Mouse (Mus musculus) cerebellum, adult 9-10 months (tissue): ENCODE results near the gene Cbx1.
"Not testable (repeated sequence)": the region's sequence is repeated elsewhere in the genome, so short reads cannot be mapped to it uniquely, and the experiment has no call there.

Experiments used
- DNase-seq: peaks from one replicate; pipeline ENCODE4 v3.0.0; 2022

The Cbx1 gene

DNA sequence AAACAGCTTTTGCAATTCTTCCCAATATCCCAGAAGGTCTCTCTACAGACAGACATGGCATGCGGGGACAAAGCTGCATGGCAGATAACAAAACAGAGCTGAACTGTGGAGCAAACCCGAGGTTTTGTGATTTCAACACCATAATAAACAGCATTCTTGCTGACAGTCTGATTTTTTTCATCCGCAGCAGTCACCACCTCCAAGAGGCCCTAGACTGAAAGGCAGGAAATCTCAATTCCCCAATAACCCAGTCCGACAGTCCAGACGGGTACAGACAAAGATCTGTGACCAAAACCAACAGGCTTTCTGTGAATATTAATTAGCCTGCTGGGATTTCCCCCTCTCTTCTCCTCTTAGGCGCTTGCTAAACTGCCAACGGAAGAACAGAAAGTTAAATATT is 13.3 kb upstream of the Cbx1 start:
- DNase-seq = no peak

DNA sequence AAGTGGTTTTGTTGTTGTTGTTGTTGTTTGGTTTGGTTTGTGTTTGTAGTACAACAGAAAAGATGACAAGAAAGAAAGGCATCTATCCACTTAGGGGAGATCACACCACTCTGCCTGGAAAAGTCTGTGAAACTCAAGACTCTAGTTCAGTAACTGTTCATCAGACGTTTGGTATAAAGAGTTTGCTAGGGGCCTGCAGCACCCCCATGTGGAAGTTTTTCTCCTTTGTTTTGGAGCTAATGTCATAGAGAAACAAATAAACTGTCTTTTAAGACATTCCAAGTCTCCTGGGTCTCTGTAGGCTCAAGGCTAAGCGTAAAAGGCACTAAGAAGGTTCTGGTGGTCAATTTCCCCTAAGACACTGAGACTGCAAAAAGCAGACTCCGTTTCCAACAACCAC is 12.9 kb upstream of the Cbx1 start:
- DNase-seq = no peak

DNA sequence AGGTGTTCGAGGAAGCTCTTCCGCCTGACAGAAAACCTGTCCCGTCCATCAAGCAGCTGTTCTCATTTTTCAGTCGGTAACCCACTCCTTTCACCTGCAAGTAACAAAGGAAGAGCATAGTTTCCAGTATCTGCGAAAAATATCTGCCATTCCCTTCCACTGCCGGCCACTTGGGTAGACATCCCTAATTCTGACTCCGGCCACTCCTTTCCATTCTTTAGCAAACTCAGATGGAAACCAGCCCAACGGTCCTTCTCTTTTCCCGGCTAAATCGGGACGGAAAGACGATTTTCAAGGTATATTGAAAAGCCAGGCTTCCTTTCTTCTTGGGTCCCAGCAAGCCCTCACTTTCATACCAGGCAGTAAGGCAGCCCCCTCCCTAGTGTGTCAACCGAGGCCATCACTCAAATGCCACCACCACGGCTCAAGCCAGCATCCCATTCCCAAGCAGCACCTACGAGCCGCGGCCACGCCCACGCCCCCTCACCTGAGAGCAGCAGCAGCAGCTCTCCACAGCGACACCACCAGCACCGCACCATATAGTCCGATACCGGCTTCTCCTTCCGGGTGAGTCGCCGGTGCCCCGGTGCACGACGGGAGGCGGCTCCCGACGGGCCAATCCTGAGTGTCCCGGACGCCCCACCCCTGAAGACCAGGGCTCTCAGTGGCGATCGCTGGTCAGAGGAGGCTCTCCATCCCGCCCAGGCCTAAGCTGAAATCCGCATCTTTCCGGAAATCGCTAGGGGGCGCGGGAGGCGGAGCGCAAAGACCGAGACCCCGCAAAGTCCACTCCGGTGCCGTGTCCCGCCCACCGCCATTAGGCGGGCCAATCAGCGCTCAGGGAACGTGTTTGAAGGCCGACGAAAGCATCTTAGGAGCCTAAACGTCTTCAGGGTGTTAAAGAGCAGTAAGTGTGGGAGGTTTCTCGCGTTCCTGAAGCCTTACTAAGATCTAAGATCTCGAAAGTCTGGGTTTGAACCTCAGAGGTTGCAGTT is 11.7 kb upstream of the Cbx1 start, which contains the start of gene Snx11:
Snx11 (minus strand) TSS at position 592 of the 995 bp plus-strand sequence.
- DNase-seq = peak; percentile 100

DNA sequence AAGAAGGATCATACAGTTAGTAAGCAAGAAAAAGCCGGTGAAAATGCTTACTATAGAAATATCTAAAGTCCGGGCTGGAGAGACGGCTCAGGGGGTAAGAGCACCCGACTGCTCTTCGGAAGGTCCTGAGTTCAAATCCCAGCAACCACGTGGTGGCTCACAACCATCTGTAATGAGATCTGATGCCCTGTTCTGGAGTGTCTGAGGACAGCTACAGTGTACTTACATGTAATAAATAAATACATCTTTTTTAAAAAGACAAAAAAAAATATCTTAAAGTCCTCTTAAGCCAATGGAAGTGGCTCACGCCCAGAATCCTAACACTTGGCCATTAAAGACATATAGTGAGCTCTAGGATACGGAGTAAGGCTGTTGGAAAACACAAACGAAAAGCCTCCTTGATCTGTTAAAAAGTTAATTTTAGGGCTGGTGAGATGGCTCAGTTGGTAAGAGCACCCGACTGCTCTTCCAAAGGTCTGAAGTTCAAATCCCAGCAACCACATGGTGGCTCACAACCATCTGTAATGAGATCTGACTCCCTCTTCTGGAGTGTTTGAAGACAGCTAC is 10.8 kb upstream of the Cbx1 start:
- not testable (repeated sequence) for DNase-seq

DNA sequence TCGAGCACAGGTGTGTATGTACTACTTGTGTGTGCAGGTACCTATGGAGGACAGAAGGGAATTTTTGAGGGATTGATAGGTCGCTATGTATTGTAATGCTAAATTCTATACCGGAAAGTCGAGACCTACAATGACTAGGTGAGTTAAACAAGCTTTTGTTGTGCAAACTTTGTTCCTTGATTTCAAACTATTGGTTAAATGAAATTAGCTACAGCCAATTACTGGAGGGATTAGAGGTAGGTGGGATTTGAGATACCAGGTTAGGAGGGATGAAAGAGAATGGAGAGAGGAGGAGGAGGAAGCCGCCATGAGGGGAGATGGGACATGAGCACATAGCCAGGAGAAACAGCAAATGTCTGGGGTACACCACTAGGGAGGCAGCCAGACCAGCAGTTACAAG is 8.6 kb upstream of the Cbx1 start:
- no peak for DNase-seq

DNA sequence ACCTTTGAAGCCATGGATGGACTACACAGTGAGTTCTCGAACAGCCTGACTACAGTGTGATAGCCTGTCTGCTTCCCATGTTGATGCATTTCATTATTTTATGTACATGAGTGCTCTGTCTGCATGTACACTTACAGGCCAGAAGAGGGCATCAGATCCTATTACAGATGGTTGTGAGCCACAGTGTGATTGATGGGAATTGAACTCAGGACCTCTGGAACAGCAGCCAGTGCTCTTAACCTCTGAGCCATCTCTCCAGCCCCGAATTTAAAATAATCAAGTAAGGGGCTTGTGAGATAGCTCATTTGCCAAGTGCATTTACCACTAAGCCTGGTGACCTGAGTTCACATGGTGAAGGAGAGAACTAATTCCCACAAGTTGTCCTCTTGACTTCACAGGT is 7.5 kb upstream of the Cbx1 start:
- no peak for DNase-seq

DNA sequence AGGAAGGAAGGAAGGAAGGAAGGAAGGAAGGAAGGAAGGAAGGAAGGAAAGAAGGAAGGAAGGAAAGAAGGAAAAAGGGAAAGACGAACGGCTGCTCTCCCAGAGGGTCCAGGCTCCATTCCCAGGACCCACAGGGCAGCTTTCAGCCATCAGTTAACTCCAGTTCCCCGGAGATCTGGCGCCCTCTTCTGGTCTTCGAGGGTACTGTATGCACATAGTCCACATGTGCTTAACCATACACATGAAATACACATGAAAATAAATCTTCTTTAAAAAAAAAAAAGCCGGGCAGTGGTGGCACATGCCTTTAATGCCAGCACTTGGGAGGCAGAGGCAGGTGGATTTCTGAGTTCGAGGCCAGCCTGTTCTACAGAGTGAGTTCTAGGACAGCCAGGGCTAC is 4.1 kb upstream of the Cbx1 start:
- peak; percentile 69 for DNase-seq

DNA sequence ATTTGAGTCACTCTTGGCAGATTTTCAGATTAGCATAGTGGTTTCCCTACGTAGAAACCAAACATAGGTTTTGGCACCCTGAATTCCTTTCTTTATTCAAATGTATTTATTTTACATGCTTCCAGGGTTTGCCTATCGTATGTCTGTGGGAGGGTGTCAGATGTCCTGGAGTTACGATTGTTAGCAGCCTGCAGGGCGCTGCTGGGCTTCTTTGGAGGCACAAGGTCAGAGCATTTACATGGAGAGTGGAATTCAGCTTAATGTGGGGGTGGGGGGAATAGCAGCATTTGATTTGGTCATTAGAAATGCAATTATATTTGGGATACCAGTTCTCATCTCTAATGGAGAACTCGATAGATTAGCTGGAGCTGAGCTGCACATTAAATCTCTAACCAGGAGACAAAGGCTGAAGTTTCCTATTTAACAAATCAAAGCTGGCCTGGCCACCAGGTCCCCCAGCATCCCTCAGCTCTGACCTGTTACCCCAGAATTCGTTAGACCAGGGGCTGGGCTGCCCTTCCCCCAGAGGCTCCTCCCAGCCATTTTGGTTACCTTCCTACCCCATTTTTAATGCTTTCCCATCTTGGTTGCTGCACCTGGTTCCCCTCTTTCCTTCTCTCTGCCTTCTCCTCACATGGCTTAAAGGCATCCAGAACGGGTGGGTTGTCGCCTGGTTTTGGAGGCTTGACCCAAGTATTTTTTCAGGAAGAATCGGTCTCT is 2.0 kb upstream of the Cbx1 start:
- no peak for DNase-seq

DNA sequence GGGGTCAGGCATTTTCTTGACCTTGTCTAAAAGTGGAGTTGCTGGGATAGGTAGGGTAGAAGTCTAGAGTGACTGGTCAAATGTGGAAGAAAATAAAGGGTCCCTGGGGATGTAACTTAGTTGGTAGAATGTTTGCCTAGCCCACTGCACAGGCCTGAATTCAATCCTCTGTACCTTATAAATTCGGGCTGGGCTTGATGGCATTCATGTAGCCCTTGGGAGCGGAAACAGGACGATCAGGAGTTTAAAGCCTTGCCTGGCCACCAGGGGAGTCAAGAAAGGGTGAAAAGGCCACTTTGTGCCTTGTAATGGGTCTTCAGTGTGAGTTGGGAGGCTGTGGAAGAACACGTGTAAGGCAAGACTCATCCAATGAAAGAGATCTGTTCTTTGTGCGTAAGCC is 1.1 kb downstream of the Cbx1 start:
- no peak for DNase-seq

DNA sequence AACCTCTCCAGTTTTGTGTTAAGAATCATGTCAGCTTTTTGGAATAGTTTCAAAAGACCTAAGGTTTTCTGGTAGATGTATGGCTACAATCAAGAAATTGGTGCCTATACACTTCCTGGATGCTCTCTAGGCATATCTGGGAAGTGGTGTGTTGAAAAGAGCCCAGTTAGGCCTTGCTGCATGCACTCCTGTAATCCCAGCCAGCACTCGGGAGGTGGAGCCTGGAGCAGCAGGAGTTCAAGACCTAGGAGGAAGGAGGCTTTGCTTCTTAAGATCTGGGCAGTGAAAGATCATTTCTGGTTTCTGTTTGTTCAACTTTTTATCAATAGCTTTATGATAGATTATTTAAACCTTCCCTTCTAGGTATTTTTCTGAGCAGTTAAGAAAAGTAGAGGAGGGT is 1.8 kb downstream of the Cbx1 start:
- DNase-seq = no peak

DNA sequence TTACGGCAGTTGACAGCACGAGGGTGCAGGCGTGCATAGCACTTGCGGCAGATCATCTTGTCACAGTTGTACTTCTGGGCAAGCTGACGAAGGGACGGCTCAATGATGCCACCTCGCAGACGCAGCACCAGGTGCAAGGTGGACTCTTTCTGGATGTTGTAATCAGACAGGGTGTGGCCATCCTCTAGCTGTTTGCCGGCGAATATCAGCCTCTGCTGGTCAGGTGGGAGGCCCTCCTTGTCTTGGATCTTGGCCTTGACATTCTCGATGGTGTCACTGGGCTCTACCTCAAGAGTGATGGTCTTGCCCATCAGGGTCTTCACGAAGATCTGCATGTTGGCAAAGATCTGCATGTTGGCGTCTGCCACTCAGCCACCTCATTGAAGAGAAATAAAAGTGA is 6.6 kb downstream of the Cbx1 start:
- no peak for DNase-seq

DNA sequence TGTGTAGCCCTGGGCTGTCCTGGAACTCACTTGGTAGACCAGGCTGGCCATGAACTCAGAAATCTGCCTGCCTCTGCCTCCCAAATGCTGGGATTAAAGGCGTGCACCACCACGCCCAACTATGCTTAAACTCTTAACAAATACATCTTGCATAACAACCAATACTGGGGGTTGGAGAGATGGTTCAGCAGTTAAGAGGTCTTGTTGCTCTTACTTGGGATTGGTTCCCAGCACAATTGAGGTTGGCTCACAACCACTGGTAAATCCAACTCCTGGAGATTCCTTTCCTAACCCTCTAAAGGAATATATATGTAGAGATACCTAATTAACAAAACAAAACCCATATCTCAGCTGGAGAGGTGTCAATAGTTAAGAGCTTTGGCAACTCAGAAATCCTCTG is 7.2 kb downstream of the Cbx1 start:
- DNase-seq = no peak

DNA sequence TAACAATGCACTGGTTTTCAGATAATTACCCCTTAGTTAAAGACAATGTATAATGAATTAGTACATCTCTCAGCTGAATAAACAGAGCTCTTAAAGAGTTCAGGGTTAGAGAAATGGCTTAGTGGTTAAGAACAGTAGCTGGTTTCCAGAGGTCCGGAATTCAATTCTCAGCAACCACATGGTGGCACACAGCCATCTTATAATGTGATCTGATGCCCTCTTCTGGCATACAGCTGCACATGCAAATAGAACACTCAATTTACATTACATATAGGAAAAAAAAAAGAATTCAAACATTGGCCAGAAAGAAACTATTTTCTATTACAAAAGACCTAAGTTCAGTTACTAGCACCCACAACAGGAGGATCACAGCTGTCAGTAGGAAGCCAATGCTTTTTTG is 7.7 kb downstream of the Cbx1 start:
- DNase-seq = no peak

DNA sequence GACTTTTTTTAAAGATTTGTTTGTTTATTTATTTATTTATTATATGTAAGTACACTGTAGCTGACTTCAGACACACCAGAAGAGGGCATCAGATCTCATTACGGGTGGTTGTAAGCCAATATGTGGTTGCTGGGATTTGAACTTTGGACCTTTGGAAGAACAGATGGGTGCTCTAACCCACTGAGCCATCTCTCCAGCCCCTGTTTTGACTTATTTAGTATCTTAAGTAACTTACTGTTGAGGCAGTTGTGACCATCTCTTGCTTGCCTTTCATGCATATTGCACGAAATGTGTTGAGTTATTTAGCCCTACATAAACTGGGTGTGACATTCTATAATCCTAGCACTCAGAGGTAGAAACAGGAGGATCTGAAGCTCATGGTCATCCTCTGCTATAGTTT is 10.6 kb downstream of the Cbx1 start:
- DNase-seq = no peak

DNA sequence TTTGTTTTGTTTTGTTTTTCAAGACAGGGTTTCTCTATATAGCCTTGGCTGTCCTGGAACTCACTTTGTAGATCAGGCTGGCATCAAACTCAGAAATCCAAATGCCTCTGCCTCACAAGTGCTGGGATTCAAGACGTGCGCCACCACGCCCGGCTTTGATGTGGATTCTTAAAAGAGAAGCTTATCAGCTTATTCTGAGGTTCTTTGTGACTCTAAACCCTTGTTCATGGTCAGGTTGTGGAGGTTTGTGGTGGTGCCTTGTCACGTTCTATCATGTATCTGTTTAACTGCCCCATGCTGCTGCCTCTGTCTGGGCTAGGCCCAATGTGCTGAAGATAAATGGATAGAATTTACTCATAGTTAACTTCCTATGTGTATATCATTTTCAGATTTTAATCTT is 16.7 kb downstream of the Cbx1 start:
- DNase-seq = no peak

DNA sequence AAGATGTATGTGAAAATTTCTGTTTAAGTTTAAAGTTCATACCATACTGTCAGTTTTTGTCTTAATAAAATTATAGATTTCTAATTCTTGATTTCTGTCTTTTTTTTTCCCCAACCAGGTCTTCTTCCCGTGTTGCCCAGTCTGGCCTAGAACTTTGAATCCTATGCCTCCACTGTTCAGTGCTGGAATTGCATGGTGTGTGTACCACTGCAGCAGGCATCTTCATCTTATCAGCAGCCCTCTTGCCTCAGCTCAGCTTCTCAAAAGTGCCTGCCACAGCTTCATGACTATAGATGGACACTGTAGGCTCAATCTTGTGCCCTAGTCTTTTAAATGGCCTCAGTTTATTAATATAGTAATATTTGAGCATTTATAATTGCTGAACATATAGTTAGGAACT is 19.1 kb downstream of the Cbx1 start:
- DNase-seq = no peak

DNA sequence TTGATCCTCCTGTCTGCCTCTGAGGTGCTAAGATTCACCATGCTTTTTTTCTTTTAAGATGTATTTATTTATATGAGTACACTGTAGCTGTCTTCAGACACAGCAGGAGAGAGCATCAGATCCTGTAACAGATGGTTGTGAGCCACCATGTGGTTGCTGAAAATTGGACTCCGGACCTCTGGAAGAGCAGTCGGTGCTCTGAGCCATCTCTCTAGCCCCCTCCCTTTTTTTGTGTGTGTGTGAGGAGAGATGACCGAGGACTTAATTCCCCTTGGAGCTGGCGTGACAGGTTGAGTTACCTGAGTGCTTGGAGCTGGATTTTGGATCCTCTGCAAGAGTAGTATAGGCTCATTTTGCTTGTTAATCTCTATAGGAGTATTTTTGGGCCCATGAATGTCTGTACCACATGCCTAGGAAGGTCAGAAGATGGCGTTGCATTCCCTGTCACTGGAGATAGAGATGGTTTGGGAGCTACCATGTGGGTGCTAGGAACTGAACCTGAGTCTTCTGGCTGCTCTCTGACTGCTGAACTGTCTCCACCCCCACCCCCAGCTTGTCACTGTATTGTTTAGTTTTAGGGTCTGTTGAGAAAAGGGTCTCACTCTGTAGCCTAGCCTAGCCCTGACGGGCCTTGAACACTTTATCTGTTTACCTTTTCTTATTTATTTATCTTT is 20.8 kb downstream of the Cbx1 start:
- DNase-seq = peak; percentile 72

DNA sequence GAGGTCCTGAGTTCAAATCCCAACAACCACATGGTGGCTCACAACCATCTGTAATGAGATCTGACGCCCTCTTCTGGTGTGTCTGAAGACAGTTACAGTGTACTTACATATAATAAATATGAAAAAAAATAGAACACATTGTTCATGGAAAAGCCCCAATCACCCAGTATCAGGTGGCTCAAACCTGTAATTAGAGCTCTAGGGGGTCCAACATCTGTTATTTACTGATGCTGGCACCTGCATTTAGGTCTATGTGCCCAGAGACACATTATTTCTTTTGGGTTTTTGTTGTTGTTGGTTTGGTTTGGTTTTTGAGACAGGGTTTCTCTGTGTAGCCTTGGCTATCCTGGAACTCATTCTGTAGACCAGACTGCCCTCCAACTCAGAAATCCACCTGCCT is 22.3 kb downstream of the Cbx1 start:
- DNase-seq = not testable (repeated sequence)

DNA sequence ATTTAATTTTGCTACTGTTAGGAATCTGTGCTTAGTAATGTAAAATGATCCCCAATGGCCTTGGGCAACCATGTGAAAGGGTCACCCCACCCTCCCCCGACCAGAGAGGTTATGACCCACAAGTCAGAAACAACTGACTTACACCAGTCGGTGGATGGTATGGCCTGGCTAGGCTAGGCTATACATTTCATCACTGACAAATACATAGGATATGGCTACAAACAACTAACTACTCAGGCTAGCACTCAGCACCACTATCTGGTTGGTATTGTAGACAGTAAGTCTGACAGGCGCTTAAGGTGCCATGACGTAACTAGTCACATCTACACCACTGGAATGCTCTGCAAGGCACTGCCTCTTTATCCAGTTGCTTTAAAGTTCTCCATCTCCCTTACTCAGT is 24.5 kb downstream of the Cbx1 start:
- no peak for DNase-seq

DNA sequence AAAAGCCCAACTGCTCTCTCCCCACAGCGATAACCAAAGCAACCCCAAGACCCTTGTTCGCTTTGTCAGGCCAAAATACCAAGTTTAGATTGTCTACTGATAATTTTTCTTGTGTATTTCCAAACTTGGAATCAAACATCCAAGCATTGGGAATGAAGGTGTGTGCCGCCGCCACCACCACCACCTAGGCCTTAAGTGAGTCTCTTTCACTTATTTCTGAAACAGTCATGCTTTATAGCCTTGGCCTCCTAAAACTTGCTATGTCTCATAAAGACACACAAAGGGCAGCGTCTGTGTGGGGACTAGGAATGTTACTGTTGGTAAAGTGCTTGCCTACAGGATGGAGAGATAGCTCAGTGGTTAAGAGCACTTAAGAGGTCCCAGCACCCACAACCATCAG is 25.0 kb downstream of the Cbx1 start:
- DNase-seq = no peak

DNA sequence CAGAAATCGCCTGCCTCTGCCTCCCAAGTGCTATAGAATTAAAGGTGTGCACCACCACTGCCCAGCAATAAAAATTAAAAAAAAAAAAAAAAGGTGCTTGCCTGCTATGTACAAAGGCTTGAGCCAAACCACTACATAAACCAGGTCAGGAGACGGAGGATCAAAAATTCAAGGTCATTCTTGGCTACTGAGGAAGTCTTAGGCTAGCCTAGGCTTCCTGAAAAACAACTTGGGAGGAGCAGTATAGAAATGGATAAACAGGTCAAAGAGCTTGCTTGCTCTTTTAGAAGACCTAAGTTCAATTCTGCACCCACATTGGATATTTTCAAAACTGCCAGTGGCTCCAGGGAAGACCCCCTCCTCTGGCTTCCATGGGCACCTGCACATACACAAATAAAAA is 25.5 kb downstream of the Cbx1 start:
- no peak for DNase-seq

DNA sequence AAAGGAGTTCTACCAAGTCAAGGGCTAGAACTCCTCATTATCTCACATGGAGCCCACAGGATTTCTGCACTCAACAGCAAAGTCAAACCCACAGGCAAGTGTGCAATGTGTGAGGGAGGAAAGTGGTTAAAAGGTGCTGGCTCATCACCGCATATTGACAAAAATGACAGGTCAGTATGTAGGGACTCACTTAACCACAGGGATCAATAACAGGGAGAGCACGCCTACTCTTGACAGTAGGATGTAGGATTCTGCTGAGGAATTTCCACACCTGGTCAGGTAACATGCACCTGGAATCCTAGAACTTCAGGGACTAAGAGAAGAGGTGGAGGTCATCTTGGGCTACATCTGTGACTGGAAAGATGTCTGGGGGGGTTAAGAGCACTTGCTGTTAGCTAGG is 27.0 kb downstream of the Cbx1 start:
- no peak for DNase-seq

DNA sequence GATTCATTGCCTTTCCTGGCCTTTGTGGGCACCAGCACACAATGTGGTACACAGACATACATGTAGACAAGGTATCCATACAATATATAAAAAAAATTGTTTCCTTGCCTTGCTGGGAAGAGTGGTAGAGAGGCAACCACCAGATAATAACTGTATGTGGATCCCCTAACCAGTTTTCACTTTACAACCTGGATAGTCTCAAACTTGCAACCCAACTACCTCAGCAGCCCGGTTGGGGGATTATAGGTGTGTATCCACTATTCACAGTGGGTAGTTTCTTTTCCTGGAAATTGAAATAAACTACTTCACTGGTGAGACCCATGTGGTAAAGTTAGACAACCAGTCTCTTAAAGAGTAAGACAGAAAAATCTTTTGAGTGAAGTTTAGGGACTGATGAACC is 27.6 kb downstream of the Cbx1 start:
- no peak for DNase-seq
